9 mouse cellular contexts compared by ENCODE assay signal in genomic region chr7:128529126-128529525, GRCm38 (mm10). TPM values are rescaled to one million over a fixed set of nuclear protein-coding genes. Genes with fewer than 3 reads are reported as not detected.
DNase-seq lines count a peak whose midpoint lies in the region; ATAC-seq and TF ChIP-seq lines count a peak whose summit lies in the region.
"Had no signal": no experiment of that assay in that cellular context is flagged by ENCODE, and none has a peak within 500 bp of the region (broad histone marks: within the 10 kb centered on the region; RNA-seq: fewer than 3 reads in every experiment).

No protein-coding gene starts in this region.

- H3K27ac ChIP-seq in heart, embryonic 11.5 days (ENCODE audit: low read depth, low read length): peak overlapping the region; percentile 89
- H3K27ac ChIP-seq in heart, embryonic 14.5 days (replicated peaks in 1 of 2; ENCODE audit: control insufficient read depth in 1 of 2, insufficient read depth in 1 of 2, low read depth in 2 of 2, low read length in 2 of 2): peak overlapping the region; percentile 89
- H3K27ac ChIP-seq: embryonic facial prominence, embryonic 12.5 days had no signal

- peaks cover 67% of the 10 kb centered on the region for H3K4me1 ChIP-seq in heart, embryonic 11.5 days (ENCODE audit: control insufficient read depth, insufficient read depth, low read length)
- H3K4me1 ChIP-seq in G1E (ENCODE audit: insufficient read depth, low read depth, low read length): peaks cover 74% of the 10 kb centered on the region
- peaks cover 45 to 78% of the 10 kb centered on the region in 2 experiments for H3K4me1 ChIP-seq in heart, embryonic 14.5 days (ENCODE audit: control insufficient read depth in 2 of 2, insufficient read depth in 2 of 2, low read length in 2 of 2)

- intact Hi-C loops in heart, postnatal 36 days (cut with DNase I): no loop called here

- DNase-seq in heart, postnatal 36 days: no peak
- DNase-seq in G1E (ENCODE audit: low spot score): no peak
- DNase-seq in retina, embryonic 14.5 days (ENCODE audit: low spot score): no peak
- DNase-seq in gastrocnemius, postnatal 25 days: no peak
- no peak for DNase-seq in frontal cortex, postnatal 10 days (ENCODE audit: low spot score in 2 of 2)

- H3K9me3 ChIP-seq in heart, embryonic 11.5 days (replicated peaks; ENCODE audit: control insufficient read depth, low read length): no peaks in the 10 kb centered on the region
- no peaks in the 10 kb centered on the region for H3K9me3 ChIP-seq in G1E (replicated peaks)
- H3K9me3 ChIP-seq in heart, embryonic 14.5 days (ENCODE audit: control insufficient read depth, low read length): no peaks in the 10 kb centered on the region
- H3K9me3 ChIP-seq: embryonic facial prominence, embryonic 12.5 days had no signal

- H3K27me3 ChIP-seq in heart, embryonic 11.5 days (ENCODE audit: control insufficient read depth, insufficient read depth, low read length): no peaks in the 10 kb centered on the region
- no peaks in the 10 kb centered on the region for H3K27me3 ChIP-seq in G1E (ENCODE audit: insufficient read depth, low read length)
- no peaks in the 10 kb centered on the region for H3K27me3 ChIP-seq in heart, embryonic 14.5 days (ENCODE audit: control insufficient read depth, insufficient read depth, low read length)
- H3K27me3 ChIP-seq: embryonic facial prominence, embryonic 12.5 days had no signal

- no peaks in the 10 kb centered on the region for H3K36me3 ChIP-seq in heart, embryonic 11.5 days (ENCODE audit: control insufficient read depth, insufficient read depth, low read length)
- peaks cover 57% of the 10 kb centered on the region for H3K36me3 ChIP-seq in G1E (replicated peaks)
- H3K36me3 ChIP-seq in heart, embryonic 14.5 days (ENCODE audit: control insufficient read depth, insufficient read depth, low read length): no peaks in the 10 kb centered on the region
- H3K36me3 ChIP-seq: embryonic facial prominence, embryonic 12.5 days had no signal

- no peak for TF ChIP-seq CTCF in G1E (IDR thresholded peaks at IDR 0.05; ENCODE audit: low read depth, low read length)

- H3K4me2 ChIP-seq in heart, embryonic 11.5 days: peak overlapping the region; percentile 43
- H3K4me2 ChIP-seq in heart, embryonic 14.5 days (ENCODE audit: low read length): peak overlapping the region; percentile 53
- H3K4me2 ChIP-seq: embryonic facial prominence, embryonic 12.5 days had no signal

- no peak overlapping the region; the same call in 1 of the 2 replicates for H3K4me3 ChIP-seq in heart, embryonic 11.5 days (ENCODE audit: low read depth, low read length)
- peak overlapping the region; percentile 40; the same call in 1 of the 2 replicates for H3K4me3 ChIP-seq in G1E (ENCODE audit: low read depth, low read length)
- H3K4me3 ChIP-seq in heart, embryonic 14.5 days (ENCODE audit: control insufficient read depth in 1 of 2, insufficient read depth in 1 of 2, low read depth in 1 of 2, low read length in 2 of 2): peak overlapping the region in 1 of 2 experiments; percentile 12; a peak in 1 of 4 replicates
- H3K4me3 ChIP-seq: embryonic facial prominence, embryonic 12.5 days had no signal

- ATAC-seq in heart, embryonic 11.5 days (replicated peaks; ENCODE audit: insufficient number of reproducible peaks, low FRiP score, low TSS enrichment): no peak
- ATAC-seq in G1E (ENCODE audit: extremely low read depth, insufficient number of reproducible peaks, low FRiP score, poor library complexity, severe bottlenecking): no peak
- no peak for ATAC-seq in heart, embryonic 14.5 days (ENCODE audit: insufficient number of reproducible peaks, insufficient read depth, low FRiP score, low read depth)
- ATAC-seq in megakaryocyte-erythroid progenitor cell, adult 5-6 weeks (replicated peaks; ENCODE audit: low FRiP score, low TSS enrichment, poor library complexity, severe bottlenecking): 0 out of 2 replicates have a peak, but pooled peaks have one; percentile 36

- peak overlapping the region; percentile 54 for H3K9ac ChIP-seq in heart, embryonic 11.5 days (ENCODE audit: low read depth, low read length)
- H3K9ac ChIP-seq in heart, embryonic 14.5 days (ENCODE audit: low read length): peak overlapping the region; percentile 60
- H3K9ac ChIP-seq: embryonic facial prominence, embryonic 12.5 days had no signal

- WGBS in heart, embryonic 11.5 days (ENCODE audit: insufficient replicate concordance): 27% methylated on average over 6 of the region's 6 CpGs
- WGBS in heart, embryonic 14.5 days: 31% methylated on average over 6 of the region's 6 CpGs

RNA-seq across cellular contexts. Expression of gene Bag3, which starts 5.7 kb away (rescaled TPM):
- polyA plus RNA-seq in heart, embryonic 11.5 days (2014; fragmentation: Nextera tagmentation; extraction: Ambion mirVana): 20.6 and 21.1 TPM in 2 replicates
- 100 to 1,000 TPM; 258 to 272 TPM for total RNA-seq in heart, postnatal 36 days (2021)
- 17.7 and 20.9 TPM in 2 replicates for total RNA-seq in G1E (2014; fragmentation: Nextera tagmentation)
- total RNA-seq in G1E (2017): 5.7 and 9.1 TPM in 2 replicates
- polyA plus RNA-seq in G1E (2012): 107 and 121 TPM in 2 replicates
- 24.5 and 26.9 TPM in 2 replicates for polyA plus RNA-seq in heart, embryonic 14.5 days (2014; fragmentation: Nextera tagmentation; extraction: Ambion mirVana)
- 11.0 and 12.7 TPM in 2 replicates for total RNA-seq in megakaryocyte-erythroid progenitor cell, adult 5-6 weeks (2014; fragmentation: Nextera tagmentation)
- total RNA-seq in megakaryocyte-erythroid progenitor cell, adult 5-6 weeks (2017): 6.5 and 14.2 TPM in 2 replicates
- 100 to 1,000 TPM; 122 to 129 TPM for total RNA-seq in gastrocnemius, postnatal 25 days (2021)

Comparison
In these comparisons a context has a peak if more than half of its experiments do, and no peak if none do; other contexts are left out.
1. RNA of gene Bag3, which starts 5.7 kb away (total RNA-seq): 258 to 272 TPM in heart, postnatal 36 days and 122 to 129 TPM in gastrocnemius, postnatal 25 days; 5.7 to 20.9 TPM in G1E and 6.5 to 14.2 TPM in megakaryocyte-erythroid progenitor cell, adult 5-6 weeks; every median in the first group is over 4 times any median in the second.